Mouse (Mus musculus) B cell, adult 2 months (primary cell): Measurements from ENCODE around the gene Hyou1.
"Not testable (repeated sequence)": the region's sequence is repeated elsewhere in the genome, so short reads cannot be mapped to it uniquely, and the experiment has no call there.

Experiments used
- DNase-seq, 2 experiments: peaks; one replicate each; pipeline ENCODE4 v3.0.0; 2022

The Hyou1 gene

GRCm38 (mm10) chr9:44352337-44352736, 27.0 kb upstream of the Hyou1 start:
- no peak for DNase-seq

GRCm38 (mm10) chr9:44353142-44353541, 26.1 kb upstream of the Hyou1 start:
- DNase-seq = no peak

GRCm38 (mm10) chr9:44357207-44357606, 22.1 kb upstream of the Hyou1 start:
- peak; percentile 54 to 61 for DNase-seq

- peak; percentile 95 to 96 for DNase-seq
Measured at GRCm38 (mm10) chr9:44361190-44361917, 17.9 kb upstream of the Hyou1 start, which contains the start of gene Vps11. Gene Vps11, minus strand, starts transcription at chr9:44361670.

GRCm38 (mm10) chr9:44361931-44362330, 17.4 kb upstream of the Hyou1 start:
- DNase-seq = peak in 1 of 2 experiments; percentile 11

GRCm38 (mm10) chr9:44364480-44364879, 14.8 kb upstream of the Hyou1 start:
- peak; percentile 58 for DNase-seq

GRCm38 (mm10) chr9:44373386-44373785, 5.9 kb upstream of the Hyou1 start:
- no peak for DNase-seq

GRCm38 (mm10) chr9:44376141-44376540, 3.1 kb upstream of the Hyou1 start:
- DNase-seq = no peak

GRCm38 (mm10) chr9:44377335-44377734, 2.0 kb upstream of the Hyou1 start:
- not testable (repeated sequence) for DNase-seq

- peak; percentile 14 to 18 for DNase-seq
Measured at GRCm38 (mm10) chr9:44378153-44378730, 1.0 kb upstream of the Hyou1 start.

GRCm38 (mm10) chr9:44379862-44380261, 572 bp downstream of the Hyou1 start:
- DNase-seq = no peak

- no peak for DNase-seq
Measured at GRCm38 (mm10) chr9:44384596-44384995, 5.3 kb downstream of the Hyou1 start.

GRCm38 (mm10) chr9:44387221-44387620, 7.9 kb downstream of the Hyou1 start:
- DNase-seq = no peak

GRCm38 (mm10) chr9:44389273-44389672, 10.0 kb downstream of the Hyou1 start:
- peak; percentile 70 to 72 for DNase-seq

- peak; percentile 85 to 87 for DNase-seq
Measured at GRCm38 (mm10) chr9:44391466-44391865, 12.2 kb downstream of the Hyou1 start.

GRCm38 (mm10) chr9:44396684-44397411, 17.6 kb downstream of the Hyou1 start, which contains the start of gene Slc37a4:
Gene Slc37a4, plus strand, starts transcription at chr9:44396852.
- DNase-seq = peak; percentile 92 to 94

GRCm38 (mm10) chr9:44398087-44398486, 18.8 kb downstream of the Hyou1 start:
- no peak for DNase-seq

GRCm38 (mm10) chr9:44398551-44398950, 19.3 kb downstream of the Hyou1 start:
- no peak for DNase-seq

GRCm38 (mm10) chr9:44399114-44399794, 20.0 kb downstream of the Hyou1 start:
- no peak for DNase-seq

- DNase-seq = no peak
Measured at GRCm38 (mm10) chr9:44399795-44400114, 20.5 kb downstream of the Hyou1 start.

GRCm38 (mm10) chr9:44401081-44401480, 21.8 kb downstream of the Hyou1 start:
- no peak for DNase-seq

- DNase-seq = no peak
Measured at GRCm38 (mm10) chr9:44405011-44405410, 25.7 kb downstream of the Hyou1 start.
